Mouse (Mus musculus): ENCODE data around the gene Mmp27. TPM values are rescaled to one million over a fixed set of nuclear protein-coding genes. Genes with fewer than 3 reads are reported as not detected.

Mmp27 gene
- total RNA-seq, 2 experiments from 2014 or later, result not detected

DNA sequence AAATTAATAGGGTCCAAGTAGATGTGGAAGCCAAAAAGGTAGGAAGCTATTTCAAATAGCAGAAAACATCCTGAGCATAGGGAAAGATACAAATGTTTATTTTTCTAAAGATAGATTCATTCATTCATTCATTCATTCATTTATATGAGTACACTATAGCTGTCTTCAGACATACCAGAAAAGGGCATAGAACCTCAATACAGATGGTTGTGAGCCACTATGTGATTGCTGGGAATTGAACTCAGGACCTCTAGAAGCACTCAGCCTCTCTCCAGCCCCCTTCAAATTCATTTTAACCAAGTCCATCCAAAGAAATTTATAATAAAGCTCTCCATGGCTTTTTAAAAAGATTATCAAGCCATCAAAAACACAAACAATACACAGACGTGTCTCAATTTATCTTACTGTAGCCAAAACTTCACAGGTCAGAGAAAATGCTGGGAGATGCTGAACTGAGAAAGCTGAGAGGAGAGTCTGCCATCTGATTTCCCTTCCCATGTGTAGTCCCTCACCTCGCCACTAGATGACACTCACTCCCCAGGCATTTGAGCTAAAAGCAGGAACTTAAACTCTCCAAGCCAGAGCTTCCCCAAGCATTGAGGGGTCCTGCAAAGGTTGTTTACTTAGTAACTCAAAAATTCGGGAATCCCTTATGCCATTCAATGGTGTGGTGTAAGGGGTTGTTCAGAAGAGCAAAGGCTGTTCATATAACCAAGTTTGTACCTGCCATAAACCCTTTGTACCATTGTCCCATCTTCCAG lies 32.0 kb downstream of the Mmp27 start:
- DNase-seq (ENCODE audit: low spot score in 2 of 2), result peak; percentile 74 to 82

DNA sequence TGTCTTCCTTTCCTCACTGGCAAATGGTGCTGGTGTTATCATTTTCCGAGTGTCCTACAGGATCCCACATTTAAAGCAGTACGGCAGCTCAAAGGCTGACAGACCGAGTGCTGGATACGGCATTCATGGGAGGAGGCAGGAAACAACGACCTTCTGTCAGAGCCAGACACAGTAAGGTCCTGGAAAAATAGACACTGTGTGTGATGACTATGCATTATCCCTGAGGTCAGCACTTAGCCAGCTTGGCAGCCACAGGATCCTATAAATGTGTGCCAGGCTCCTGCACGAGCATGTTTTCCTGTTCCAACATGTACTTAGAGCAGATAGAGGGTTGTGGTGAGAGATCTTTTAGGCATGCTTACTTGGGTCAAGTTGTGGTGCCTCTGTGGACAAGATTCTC lies 32.8 kb downstream of the Mmp27 start:
- peak in 1 of 2 experiments; percentile 2 for DNase-seq (ENCODE audit: low spot score in 2 of 2)

DNA sequence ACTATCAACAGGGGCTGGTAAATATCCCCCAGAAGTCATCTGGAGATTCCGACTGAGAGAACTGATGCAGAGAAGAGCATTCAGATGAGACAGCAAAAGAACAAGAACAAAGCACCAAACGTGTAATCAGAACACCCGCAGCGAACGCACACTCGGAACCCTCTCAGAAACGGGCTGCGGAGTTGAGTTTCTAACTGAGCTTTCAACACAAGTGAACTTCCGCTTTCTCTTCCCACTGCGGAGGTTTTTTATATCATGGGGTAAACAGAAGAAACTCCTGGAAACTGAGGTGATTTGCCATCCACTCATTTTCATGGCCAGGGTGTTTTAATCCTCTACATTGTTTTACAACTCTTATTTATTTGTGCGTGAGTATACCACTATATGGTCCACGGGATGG lies 34.4 kb downstream of the Mmp27 start:
- no peak for DNase-seq (ENCODE audit: low spot score in 2 of 2)

DNA sequence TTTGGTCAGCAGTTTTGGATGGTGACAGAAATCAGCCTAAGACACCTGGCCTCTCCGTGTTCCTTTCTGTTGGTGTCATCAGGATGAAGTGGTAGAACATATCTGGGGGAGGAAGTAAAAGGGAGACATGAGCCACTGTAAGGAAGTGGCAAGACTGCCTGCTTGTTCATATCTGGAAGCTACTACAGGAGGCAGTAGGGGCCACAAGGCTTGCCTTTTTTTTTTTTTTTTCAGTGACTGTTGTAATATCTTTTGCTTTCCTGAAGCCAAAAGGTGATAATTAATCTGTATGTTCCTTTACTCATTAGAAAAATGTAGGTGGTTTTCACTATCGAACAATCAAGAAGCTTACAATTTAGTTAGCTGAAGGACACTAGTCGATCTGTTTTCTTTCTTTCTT lies 51.4 kb downstream of the Mmp27 start:
- no peak for DNase-seq (ENCODE audit: low spot score in 2 of 2)

DNA sequence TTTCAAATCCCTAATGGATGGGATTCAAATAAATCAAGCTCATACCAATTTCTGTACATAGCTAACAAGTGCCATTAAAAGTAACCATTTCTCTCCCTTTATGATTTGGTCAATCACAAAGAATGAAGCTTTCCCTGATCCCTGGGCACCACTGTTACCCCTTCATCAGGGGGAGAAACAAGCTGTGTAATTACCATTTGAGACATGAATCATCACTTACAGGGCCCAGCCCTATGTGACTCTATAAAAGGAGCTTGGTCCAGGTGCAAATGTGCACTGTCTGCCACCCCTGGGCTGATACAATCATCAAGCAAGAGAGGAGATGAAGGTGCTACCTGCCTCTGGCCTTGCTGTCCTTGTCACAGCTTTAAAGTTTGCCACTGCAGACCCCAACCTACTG lies 56.7 kb downstream of the Mmp27 start, which contains the start of gene Mmp20:
Gene Mmp20, plus strand, starts transcription at position 301 of the 400 bp plus-strand sequence.
- DNase-seq (ENCODE audit: low spot score in 2 of 2), result no peak

Other genes starting within 250 kb of the Mmp27 start
- not detected for gene Mmp12, start 227.0 kb upstream of the Mmp27 start, total RNA-seq (2021)
- not detected for gene Mmp1b, start 183.3 kb upstream of the Mmp27 start, total RNA-seq (2021)
- gene Mmp3, start 125.6 kb upstream of the Mmp27 start, total RNA-seq (2021), result not detected
- gene Mmp10, start 69.0 kb upstream of the Mmp27 start, total RNA-seq (2021), result not detected
- not detected for gene Mmp8, start 12.9 kb upstream of the Mmp27 start, total RNA-seq (2021)
- gene Mmp20, start 56.8 kb downstream of the Mmp27 start, total RNA-seq (2021), result not detected
- not detected for gene Mmp7, start 120.7 kb downstream of the Mmp27 start, total RNA-seq (2021)
- 10 to 100 TPM; 12.3 to 14.7 TPM for gene Tmem123, start 192.6 kb downstream of the Mmp27 start, total RNA-seq (2021)